Mouse (Mus musculus) bone marrow macrophage, adult 2 months (primary cell): ENCODE results near the gene Frem3. TPM values are rescaled to one million over a fixed set of nuclear protein-coding genes. Genes with fewer than 3 reads are reported as not detected.

Source experiments
- H3K27ac ChIP-seq: 2 replicates; pipeline ENCODE4 v1.5.1; 2012; ENCODE audit warnings: low read depth, low read length; ENCODE audit not compliant: insufficient read depth
- H3K4me1 ChIP-seq: 2 replicates; pipeline ENCODE4 v1.6.1; 2012; ENCODE audit warnings: low read length; ENCODE audit not compliant: control insufficient read depth, insufficient read depth
- H3K4me3 ChIP-seq: 2 replicates; pipeline ENCODE4 v1.5.1; 2012; ENCODE audit warnings: mild to moderate bottlenecking, low read length, moderate library complexity; ENCODE audit not compliant: insufficient read depth
- CTCF ChIP-seq: IDR thresholded peaks from 2 replicates; pipeline ENCODE4 v1.5.1; 2012; ENCODE audit warnings: low read depth, mild to moderate bottlenecking, low read length, moderate library complexity
- POLR2A ChIP-seq: IDR thresholded peaks from 2 replicates; pipeline ENCODE4 v1.6.1; 2012; ENCODE audit warnings: mild to moderate bottlenecking, low read depth, low read length, borderline replicate concordance
- polyA plus RNA-seq: library from polyadenylated mRNA; stranded (reverse); fragments of >200 nt; gene quantifications from 2 replicates; pipeline ENCODE4 v1.2.4, GENCODE M21; 2012; ENCODE audit not compliant: missing spikeins, insufficient read depth, insufficient read length

Gene Frem3
- polyA plus RNA-seq, 1 experiment = not detected

GRCm38 (mm10) chr8:80601886-80602285 is 9.0 kb upstream of the Frem3 start:
- Histone ChIP-seq H3K27ac (no peak overlapping the region), H3K4me1 (no peaks in the 10 kb centered on the region), H3K4me3 (no peak overlapping the region)
- TF ChIP-seq POLR2A = no peak
- TF ChIP-seq CTCF = no peak

DNA sequence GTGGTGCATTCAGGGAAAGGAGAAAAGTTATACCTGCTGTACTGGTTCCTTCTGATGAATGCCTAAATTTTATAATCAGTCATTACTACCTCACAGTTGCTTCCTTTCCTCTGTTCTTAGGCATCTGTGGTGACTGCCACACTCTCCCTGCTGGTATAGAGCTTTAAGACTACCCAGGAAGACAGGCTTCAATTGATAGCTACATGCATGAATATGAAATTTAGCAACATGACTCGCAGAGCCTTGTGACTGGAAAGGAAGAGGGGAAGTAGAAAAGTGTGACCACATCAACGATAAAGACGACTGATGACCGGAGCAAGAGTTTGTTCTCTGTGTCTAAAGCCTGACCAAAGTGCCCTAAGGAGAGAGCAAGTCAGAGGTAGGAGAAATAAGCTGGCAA is 3.8 kb upstream of the Frem3 start:
- TF ChIP-seq CTCF (no peak), POLR2A (no peak)
- no peak overlapping the region for H3K4me3 ChIP-seq
- H3K4me1 ChIP-seq = no peaks in the 10 kb centered on the region
- no peak overlapping the region for H3K27ac ChIP-seq

DNA sequence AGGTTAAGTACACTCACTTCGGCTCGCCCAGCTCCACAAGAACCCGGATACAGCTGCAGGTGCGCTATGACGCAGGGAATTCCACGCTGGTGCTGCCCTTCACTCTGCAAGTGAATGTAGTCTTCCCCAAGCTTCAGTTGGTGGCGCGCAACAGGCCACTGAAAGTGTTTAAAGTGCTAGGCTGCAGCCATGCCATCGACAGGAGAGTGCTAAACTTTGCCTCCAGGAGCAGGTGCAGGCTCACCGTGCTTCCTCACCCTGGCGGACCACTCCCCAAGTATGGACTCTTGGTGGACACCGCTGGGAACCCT is 516 bp downstream of the Frem3 start:
- Histone ChIP-seq H3K27ac (no peak overlapping the region), H3K4me1 (no peaks in the 10 kb centered on the region), H3K4me3 (no peak overlapping the region)
- TF ChIP-seq CTCF = no peak
- TF ChIP-seq POLR2A = no peak

GRCm38 (mm10) chr8:80619787-80620186 is 8.9 kb downstream of the Frem3 start:
- TF ChIP-seq POLR2A (no peak), CTCF (no peak)
- Histone ChIP-seq H3K4me3 (no peak overlapping the region), H3K4me1 (no peaks in the 10 kb centered on the region), H3K27ac (no peak overlapping the region)

DNA sequence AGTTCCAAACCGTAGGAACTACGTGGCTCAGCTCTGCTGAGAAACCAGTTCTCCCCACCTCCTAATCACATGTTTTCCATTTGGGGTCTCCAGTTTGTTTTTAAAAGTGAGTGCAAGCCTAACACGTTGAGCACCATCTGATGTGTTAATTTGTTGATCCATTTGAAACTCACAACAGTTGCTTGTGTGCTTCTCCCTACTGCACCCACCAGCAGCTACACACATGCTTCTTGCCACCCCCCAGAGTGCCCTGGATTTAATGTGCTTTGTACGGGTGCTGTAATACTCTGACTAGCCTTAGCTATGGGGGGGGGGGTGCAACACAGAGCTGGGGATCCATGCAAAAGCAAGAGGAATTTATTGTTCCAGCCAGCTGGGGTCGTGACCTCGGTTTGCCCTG is 36.5 kb downstream of the Frem3 start:
- no peaks in the 10 kb centered on the region for H3K4me1 ChIP-seq
- no peak overlapping the region for H3K27ac ChIP-seq
- TF ChIP-seq CTCF (no peak), POLR2A (no peak)
- H3K4me3 ChIP-seq = no peak overlapping the region

DNA sequence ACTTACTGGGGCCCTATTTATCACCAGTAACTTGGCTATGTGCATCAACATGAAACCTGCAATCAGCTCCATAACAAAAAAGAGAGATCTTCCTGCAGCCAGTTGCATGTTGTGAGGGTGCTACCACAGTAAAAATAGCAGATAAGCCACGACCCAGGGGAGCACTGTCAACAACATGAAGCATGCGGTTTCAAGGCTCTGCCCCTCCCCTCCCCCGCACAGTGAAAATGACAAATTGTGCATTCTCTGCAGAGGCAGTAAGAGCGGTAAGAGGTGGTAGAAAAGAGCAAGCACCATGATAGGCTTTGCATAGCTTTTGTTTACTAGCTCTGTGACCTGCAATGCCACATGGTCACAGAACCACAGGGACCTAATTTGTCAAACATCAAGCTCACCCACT is 46.8 kb downstream of the Frem3 start:
- Histone ChIP-seq H3K4me3 (no peak overlapping the region), H3K27ac (no peak overlapping the region), H3K4me1 (no peaks in the 10 kb centered on the region)
- no peak for TF ChIP-seq CTCF
- TF ChIP-seq POLR2A = no peak

DNA sequence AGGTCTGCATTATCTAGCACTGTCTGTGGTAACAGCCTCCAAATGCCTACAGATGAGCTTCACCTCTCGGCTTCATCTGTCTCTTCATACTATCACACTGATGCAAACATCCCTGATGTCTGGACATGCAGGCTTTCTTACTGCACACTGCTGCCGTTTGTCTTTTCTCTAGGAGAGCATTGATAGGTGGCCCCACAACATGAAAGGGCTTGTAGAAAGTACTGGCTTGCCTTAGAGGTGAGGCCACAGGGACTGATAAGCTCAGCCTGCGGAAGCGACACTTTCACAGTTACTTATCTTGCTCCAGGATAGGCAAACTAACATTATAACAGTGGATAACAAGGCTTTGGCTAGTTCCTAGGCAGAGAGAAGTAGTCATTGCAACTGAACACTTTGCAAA is 50.2 kb downstream of the Frem3 start:
- Histone ChIP-seq H3K4me3 (no peak overlapping the region), H3K4me1 (no peaks in the 10 kb centered on the region), H3K27ac (no peak overlapping the region)
- no peak for TF ChIP-seq POLR2A
- no peak for TF ChIP-seq CTCF

DNA sequence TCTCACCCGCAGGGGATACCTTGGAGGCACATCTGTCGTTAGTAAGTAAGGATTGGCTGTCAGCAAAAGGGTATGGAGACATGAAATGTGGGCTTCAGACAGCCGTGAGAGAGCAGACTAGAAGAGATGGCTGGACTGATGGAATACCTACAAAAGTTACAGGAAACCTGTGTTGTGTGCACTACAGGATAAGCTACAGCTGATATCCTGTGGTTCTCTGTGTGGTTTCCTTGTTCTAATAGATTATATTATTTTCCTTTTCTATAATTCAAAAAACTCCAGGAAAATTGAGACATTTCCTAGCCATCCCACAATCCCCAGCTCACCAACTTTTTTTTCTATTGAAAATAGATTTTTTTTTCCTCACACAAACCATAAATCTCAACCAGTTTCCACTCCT is 52.6 kb downstream of the Frem3 start:
- H3K27ac ChIP-seq = no peak overlapping the region
- H3K4me3 ChIP-seq = no peak overlapping the region
- H3K4me1 ChIP-seq = no peaks in the 10 kb centered on the region
- no peak for TF ChIP-seq CTCF
- no peak for TF ChIP-seq POLR2A

DNA sequence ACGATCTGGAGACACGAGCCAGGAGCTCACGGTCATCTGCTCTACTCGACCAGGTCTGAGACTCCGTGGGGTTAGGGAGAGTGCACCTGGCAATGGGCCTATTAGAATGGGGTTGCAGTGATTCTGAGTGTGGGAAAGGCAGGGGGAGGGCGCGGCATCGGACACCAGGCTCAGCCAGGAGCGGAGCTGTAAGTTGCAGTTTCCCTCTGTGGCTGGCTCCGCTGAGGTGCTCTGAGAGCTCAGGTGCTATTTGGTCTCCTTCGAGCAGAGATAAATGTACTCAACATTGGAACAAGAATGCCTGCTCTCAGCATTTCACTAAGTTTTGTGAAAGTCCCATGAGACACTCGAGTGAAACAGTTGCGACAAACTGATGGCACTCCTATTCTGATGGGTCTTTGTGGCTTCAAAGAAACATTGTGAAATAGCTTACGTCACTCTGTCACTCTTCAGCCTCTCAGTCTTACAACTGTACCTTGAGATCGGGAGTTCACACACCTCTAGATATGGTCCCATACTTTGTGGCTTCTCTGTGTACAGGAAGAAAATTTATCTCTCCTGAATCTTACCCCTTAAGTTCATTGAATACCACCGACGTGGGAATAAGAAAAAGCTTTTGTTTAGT is 58.5 kb downstream of the Frem3 start:
- Histone ChIP-seq H3K27ac (no peak overlapping the region), H3K4me3 (no peak overlapping the region), H3K4me1 (peaks cover 2% of the 10 kb centered on the region; the same call in 1 of the 2 replicates)
- TF ChIP-seq POLR2A = no peak
- no peak for TF ChIP-seq CTCF

DNA sequence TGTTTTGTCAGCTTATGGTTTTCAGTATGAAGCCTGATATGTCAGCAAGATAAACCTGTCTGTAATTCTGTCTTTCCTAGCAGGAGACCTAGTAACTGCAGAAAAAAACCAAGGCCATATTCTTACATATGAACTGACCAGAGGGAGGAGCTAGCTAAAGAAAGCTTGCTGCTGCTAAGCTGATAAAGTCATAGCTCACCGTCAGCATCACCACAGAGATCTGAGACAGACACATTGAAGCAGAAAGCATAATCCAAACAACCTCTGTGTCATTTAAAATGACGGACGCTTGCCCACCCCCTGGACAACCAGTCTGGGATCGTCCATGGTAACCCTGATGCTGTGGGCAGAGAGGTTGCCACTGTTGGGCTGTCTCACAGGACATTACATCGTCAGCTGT is 71.7 kb downstream of the Frem3 start:
- H3K27ac ChIP-seq = no peak overlapping the region
- no peaks in the 10 kb centered on the region for H3K4me1 ChIP-seq
- H3K4me3 ChIP-seq = no peak overlapping the region
- TF ChIP-seq POLR2A (no peak), CTCF (no peak)

GRCm38 (mm10) chr8:80683756-80684335 is 73.0 kb downstream of the Frem3 start:
- Histone ChIP-seq H3K4me1 (no peaks in the 10 kb centered on the region), H3K4me3 (no peak overlapping the region), H3K27ac (no peak overlapping the region)
- TF ChIP-seq CTCF (no peak), POLR2A (no peak)
